Mouse (Mus musculus) C2C12 (cell line): ENCODE data around the gene Pdcd6ip.

Source experiments
- CTCF ChIP-seq: IDR thresholded peaks from one replicate; pipeline ENCODE4 v1.5.1; 2011; ENCODE audit not compliant: control insufficient read depth, insufficient read depth, insufficient read length
- MAX ChIP-seq: IDR thresholded peaks from one replicate; pipeline ENCODE4 v1.6.1; 2011; ENCODE audit warnings: mild to moderate bottlenecking, control low read depth
- MYOG ChIP-seq: IDR thresholded peaks from one replicate; pipeline ENCODE4 v1.6.1; 2011; ENCODE audit not compliant: control insufficient read depth, insufficient read length; ENCODE audit errors: extremely low read depth
- USF1 ChIP-seq: IDR thresholded peaks from one replicate; pipeline ENCODE4 v1.6.1; 2011; ENCODE audit warnings: low read depth, mild to moderate bottlenecking, control low read depth, moderate library complexity

- no peak for TF ChIP-seq CTCF
- no peak for TF ChIP-seq USF1
- TF ChIP-seq MYOG = no peak
- no peak for TF ChIP-seq MAX
Measured at GRCm38 (mm10) chr9:113602140-113602539, 105.9 kb downstream of the Pdcd6ip start.
